Mouse (Mus musculus) CH12.LX (cell line): ENCODE data around the gene Ssr1. TPM values are rescaled to one million over a fixed set of nuclear protein-coding genes. Genes with fewer than 3 reads are reported as not detected.
A peak's percentile ranks its signal among the peaks of the same experiment; 100 is the strongest.

ENCODE experiments used
- DNase-seq: peaks from one replicate; pipeline ENCODE4 v3.0.0-alpha.2; 2013; ENCODE audit errors: extremely low read depth
- H3K27ac ChIP-seq: 2 replicates; pipeline ENCODE4 v1.5.1; 2012; ENCODE audit warnings: low read depth, mild to moderate bottlenecking, control low read depth, moderate library complexity; ENCODE audit not compliant: insufficient read depth
- H3K27me3 ChIP-seq: replicated peaks from 2 replicates; pipeline ENCODE3; 2012; ENCODE audit warnings: inconsistent platforms
- H3K36me3 ChIP-seq, 2 experiments: replicated peaks in 1 of 2; 2 replicates each; pipeline versions ENCODE3 to v1.6.1; 2012; ENCODE audit warnings: inconsistent platforms in 1 of 2, low read length in 1 of 2, mild to moderate bottlenecking in 1 of 2, mixed read lengths in 1 of 2, moderate library complexity in 1 of 2; ENCODE audit not compliant: control insufficient read depth in 1 of 2, insufficient read depth in 1 of 2
- H3K4me1 ChIP-seq, 2 experiments: 2 replicates each; pipeline ENCODE4 v1.6.1; 2012; ENCODE audit warnings: inconsistent platforms in 1 of 2, moderate library complexity in 1 of 2; ENCODE audit not compliant: insufficient read depth in 2 of 2, control insufficient read depth in 1 of 2
- H3K4me2 ChIP-seq: 2 replicates; pipeline ENCODE4 v1.6.1; 2012; ENCODE audit warnings: low read depth, mild to moderate bottlenecking, control low read depth; ENCODE audit not compliant: poor library complexity, insufficient read depth, severe bottlenecking
- H3K4me3 ChIP-seq, 3 experiments: fragments of 150-350 bp in 1 of 3; sonication (generic) in 1 of 3; replicated peaks in 1 of 3; 2 replicates each; pipeline versions ENCODE3 to v1.5.1; 2011 to 2012; ENCODE audit warnings: low read depth in 2 of 3, low read length in 2 of 3, mild to moderate bottlenecking in 2 of 3, moderate library complexity in 2 of 3, control low read depth in 1 of 3, improper control_type of control experiment in 1 of 3, inconsistent platforms in 1 of 3, mixed read lengths in 1 of 3; ENCODE audit not compliant: poor library complexity in 1 of 3
- H3K79me2 ChIP-seq: replicated peaks from 2 replicates; pipeline ENCODE4 v1.6.1; 2012; ENCODE audit warnings: mild to moderate bottlenecking, moderate library complexity; ENCODE audit not compliant: control insufficient read depth, poor library complexity, insufficient read depth, severe bottlenecking; ENCODE audit errors: extremely low read depth
- H3K9ac ChIP-seq: 2 replicates; pipeline ENCODE4 v1.6.1; 2012; ENCODE audit warnings: low read depth, mild to moderate bottlenecking, control low read depth, moderate library complexity; ENCODE audit not compliant: insufficient read depth
- H3K9me3 ChIP-seq: replicated peaks from 2 replicates; pipeline ENCODE3; 2012; ENCODE audit warnings: low read length, inconsistent platforms, mixed read lengths
- BHLHE40 ChIP-seq: IDR thresholded peaks from 2 replicates; pipeline ENCODE4 v1.6.1; 2011; ENCODE audit warnings: mild to moderate bottlenecking, low read depth, low read length, improper control_type of control experiment
- CHD1 ChIP-seq: IDR thresholded peaks from 2 replicates; pipeline ENCODE4 v1.6.1; 2012; ENCODE audit warnings: low read depth, low read length, improper control_type of control experiment, inconsistent platforms
- CHD2 ChIP-seq: IDR thresholded peaks from 2 replicates; pipeline ENCODE4 v1.6.1; 2011; ENCODE audit warnings: low read length, improper control_type of control experiment
- CTCF ChIP-seq, 2 experiments: IDR thresholded peaks in 1 of 2; conservative IDR thresholded peaks in 1 of 2; 2 replicates each; pipeline ENCODE4 v1.5.1; 2011 to 2012; ENCODE audit warnings: low read depth in 2 of 2, low read length in 2 of 2, improper control_type of control experiment in 1 of 2, inconsistent platforms in 1 of 2, mild to moderate bottlenecking in 1 of 2, moderate library complexity in 1 of 2
- E2F4 ChIP-seq: IDR thresholded peaks from 2 replicates; pipeline ENCODE4 v1.6.1; 2011; ENCODE audit warnings: low read depth, low read length, improper control_type of control experiment; ENCODE audit not compliant: insufficient replicate concordance
- EP300 ChIP-seq: IDR thresholded peaks from 2 replicates; pipeline ENCODE4 v1.6.1; 2011; ENCODE audit warnings: low read length, improper control_type of control experiment
- ETS1 ChIP-seq: conservative IDR thresholded peaks from 2 replicates; pipeline ENCODE4 v1.6.1; 2012; ENCODE audit warnings: low read depth, mild to moderate bottlenecking, inconsistent platforms, low read length, improper control_type of control experiment, moderate library complexity
- IRF4 ChIP-seq: IDR thresholded peaks from 2 replicates; pipeline ENCODE4 v1.6.1; 2014; ENCODE audit warnings: low read depth, mild to moderate bottlenecking, inconsistent platforms, low read length, improper control_type of control experiment
- JUN ChIP-seq: IDR thresholded peaks from 2 replicates; pipeline ENCODE4 v1.6.1; 2011; ENCODE audit warnings: low read depth, mild to moderate bottlenecking, low read length, improper control_type of control experiment, moderate library complexity; ENCODE audit not compliant: insufficient read depth
- JUND ChIP-seq: conservative IDR thresholded peaks from 2 replicates; pipeline ENCODE4 v1.6.1; 2011; ENCODE audit warnings: low read depth, low read length, improper control_type of control experiment
- MAX ChIP-seq: IDR thresholded peaks from 2 replicates; pipeline ENCODE4 v1.6.1; 2011; ENCODE audit warnings: low read length, improper control_type of control experiment
- NELFE ChIP-seq: IDR thresholded peaks from 2 replicates; pipeline ENCODE4 v1.6.1; 2011; ENCODE audit warnings: low read depth, low read length, improper control_type of control experiment
- NRF1 ChIP-seq: IDR thresholded peaks from 2 replicates; pipeline ENCODE4 v1.6.1; 2014; ENCODE audit warnings: low read depth, mild to moderate bottlenecking, inconsistent platforms, low read length, improper control_type of control experiment, moderate library complexity
- PAX5 ChIP-seq: IDR thresholded peaks from 2 replicates; pipeline ENCODE4 v1.6.1; 2012; ENCODE audit warnings: low read length, inconsistent platforms, mixed read lengths
- POLR2A ChIP-seq: IDR thresholded peaks from 2 replicates; pipeline ENCODE4 v1.6.1; 2011; ENCODE audit warnings: low read depth, mild to moderate bottlenecking, improper control_type of control experiment, low read length
- POLR2AphosphoS2 ChIP-seq: IDR thresholded peaks from 2 replicates; pipeline ENCODE4 v1.6.1; 2011; ENCODE audit warnings: low read depth, low read length, improper control_type of control experiment
- RAD21 ChIP-seq: IDR thresholded peaks from 2 replicates; pipeline ENCODE4 v1.6.1; 2011; ENCODE audit warnings: low read depth, mild to moderate bottlenecking, low read length, improper control_type of control experiment, moderate library complexity
- RCOR1 ChIP-seq: conservative IDR thresholded peaks from 2 replicates; pipeline ENCODE4 v1.6.1; 2012; ENCODE audit warnings: low read depth, mild to moderate bottlenecking, inconsistent platforms, low read length, improper control_type of control experiment
- SMC3 ChIP-seq: IDR thresholded peaks from 2 replicates; pipeline ENCODE4 v1.6.1; 2011; ENCODE audit warnings: low read depth, low read length, improper control_type of control experiment
- TBP ChIP-seq: conservative IDR thresholded peaks from 2 replicates; pipeline ENCODE4 v1.6.1; 2011; ENCODE audit warnings: low read depth, low read length, improper control_type of control experiment
- TCF12 ChIP-seq: IDR thresholded peaks from 2 replicates; pipeline ENCODE4 v1.6.1; 2014; ENCODE audit warnings: low read depth, mild to moderate bottlenecking, inconsistent platforms, low read length, improper control_type of control experiment
- UBTF ChIP-seq: IDR thresholded peaks from 2 replicates; pipeline ENCODE4 v1.6.1; 2012; ENCODE audit warnings: low read depth, mild to moderate bottlenecking, inconsistent platforms, low read length, improper control_type of control experiment, moderate library complexity
- USF2 ChIP-seq: conservative IDR thresholded peaks from 2 replicates; pipeline ENCODE4 v1.6.1; 2011; ENCODE audit warnings: low read depth, low read length, improper control_type of control experiment
- ZC3H11A ChIP-seq: IDR thresholded peaks from 2 replicates; pipeline ENCODE4 v1.6.1; 2012; ENCODE audit warnings: low read depth, mild to moderate bottlenecking, inconsistent platforms, low read length, improper control_type of control experiment
- ZMIZ1 ChIP-seq: IDR thresholded peaks from 2 replicates; pipeline ENCODE4 v1.6.1; 2012; ENCODE audit warnings: low read depth, mild to moderate bottlenecking, inconsistent platforms, low read length, improper control_type of control experiment
- dilution Hi-C: fragments of 300-500 bp; cut with MboI; formaldehyde crosslinking; loops from 2 replicates; pipeline ENCODE4 v1.14.3; 2020; ENCODE audit warnings: low sequenced_read_pairs; ENCODE audit not compliant: extremely low pct_unique_long_range_greater_than_20kb, extremely low pct_ligation_motif_present
- in situ Hi-C: fragments of 300-500 bp; cut with MboI; formaldehyde crosslinking; loops from 3 replicates; pipeline ENCODE4 v1.14.3; 2019; ENCODE audit warnings: low sequenced_read_pairs, low pct_ligation_motif_present, low pct_unique_long_range_greater_than_20kb, mixed read lengths
- polyA plus RNA-seq: library from polyadenylated mRNA; unstranded; fragments of >175 nt; gene quantifications from 2 replicates; pipeline ENCODE4 v1.2.1, GENCODE M21; 2012; ENCODE audit warnings: low read depth; ENCODE audit not compliant: insufficient read length
- total RNA-seq, 2 experiments: library from RNA; depleted of rRNA; stranded (reverse); fragments of 300-350 nt in 1 of 2; fragments of >200 nt in 1 of 2; gene quantifications; 2 replicates each; pipeline ENCODE4 v1.2.3; 2012 to 2014

The Ssr1 gene
- total and polyA plus RNA-seq, 3 experiments = 67.1 to 167 (median 145) TPM

- TF ChIP-seq SMC3 = peak; percentile 57
- peak; percentile 52; the same call in 1 of the 2 replicates for TF ChIP-seq JUN
- no peak for TF ChIP-seq ZC3H11A
- TF ChIP-seq IRF4 = peak; percentile 71; the same call in 1 of the 2 replicates
- peak; percentile 61 for TF ChIP-seq ETS1
- no peak for TF ChIP-seq CHD1
- no peak for TF ChIP-seq UBTF
- TF ChIP-seq CTCF (conservative IDR thresholded peaks at IDR 0.05 in 1 of 2, IDR thresholded peaks at IDR 0.05 in 1 of 2; ENCODE audit: low read depth in 2 of 2, low read length in 2 of 2) = peak; percentile 69 to 83
- no peak for TF ChIP-seq RCOR1
- no peak for TF ChIP-seq NELFE
- no peak for TF ChIP-seq PAX5
- TF ChIP-seq RAD21 = peak; percentile 47
- no peak for TF ChIP-seq USF2
- no peak for TF ChIP-seq MAX
- TF ChIP-seq JUND = peak; percentile 66; the same call in 1 of the 2 replicates
- TF ChIP-seq ZMIZ1 = no peak
These were observed 30.5 kb downstream of the Ssr1 start (continued) for GRCm38 (mm10) chr13:37963354-37964007.

GRCm38 (mm10) chr13:37962541-37962940 is 31.5 kb downstream of the Ssr1 start:
- Histone ChIP-seq H3K79me2 (no peaks in the 10 kb centered on the region), H3K9ac (no peak overlapping the region), H3K27ac (no peak overlapping the region), H3K27me3 (no peaks in the 10 kb centered on the region), H3K36me3 (no peaks in the 10 kb centered on the region), H3K4me1 (peaks cover 20 to 57% of the 10 kb centered on the region in 2 experiments), H3K4me3 (no peak overlapping the region), H3K9me3 (peaks cover 6% of the 10 kb centered on the region), H3K4me2 (no peak overlapping the region)
- TF ChIP-seq MAX = no peak
- TF ChIP-seq RAD21 = no peak
- TF ChIP-seq TBP = no peak
- no peak for TF ChIP-seq CHD2
- no peak for TF ChIP-seq CTCF (conservative IDR thresholded peaks at IDR 0.05 in 1 of 2, IDR thresholded peaks at IDR 0.05 in 1 of 2; ENCODE audit: low read depth in 2 of 2, low read length in 2 of 2)
- no peak for TF ChIP-seq JUND
- no peak for TF ChIP-seq POLR2A
- TF ChIP-seq UBTF = no peak
- no peak for TF ChIP-seq E2F4
- TF ChIP-seq NRF1 = no peak
- no peak for TF ChIP-seq POLR2AphosphoS2
- TF ChIP-seq PAX5 = no peak
- no peak for TF ChIP-seq BHLHE40
- no peak for TF ChIP-seq TCF12
- no peak for TF ChIP-seq RCOR1
- no peak for TF ChIP-seq EP300
- dilution Hi-C loops (no loop called here), in situ Hi-C loops (loop anchor here (5.0 to 25.0 kb wide), 2 partner anchors 425 to 510 kb away; no protein-coding TSS in a partner anchor)
- no peak for DNase-seq
